Mouse (Mus musculus) kidney, adult 2 months (tissue): ENCODE data around the gene Gm13288.

ENCODE experiments used
- CTCF ChIP-seq: fragments of 200-500 bp; conservative IDR thresholded peaks from 2 replicates; pipeline ENCODE4 v1.5.1; 2011; ENCODE audit warnings: low read depth, mild to moderate bottlenecking, control low read depth, low read length, moderate library complexity, mixed read lengths; ENCODE audit not compliant: insufficient read depth, insufficient read length
- POLR2A ChIP-seq: fragments of 200-500 bp; IDR thresholded peaks from one replicate; pipeline ENCODE4 v1.6.1; 2011; ENCODE audit warnings: low read depth, low read length, control low read depth

GRCm38 (mm10) chr4:88819659-88820058 lies 14.3 kb downstream of the Gm13288 start, which contains the start of gene Ifna11:
- TF ChIP-seq CTCF = no peak
- TF ChIP-seq POLR2A = no peak
